8 mouse cellular contexts compared by ENCODE assay signal in genomic region chr15:77336287-77336967, GRCm38 (mm10). TPM values are rescaled to one million over a fixed set of nuclear protein-coding genes. Genes with fewer than 3 reads are reported as not detected.
DNase-seq lines count a peak whose midpoint lies in the region; ATAC-seq and TF ChIP-seq lines count a peak whose summit lies in the region.

No protein-coding gene starts in this region.

- H3K4me3 ChIP-seq in forebrain, embryonic 13.5 days, result peak overlapping the region; percentile 34
- peak overlapping the region; percentile 52 for H3K4me3 ChIP-seq in heart, embryonic 16.5 days (ENCODE audit: low read length)
- H3K4me3 ChIP-seq in liver, embryonic 11.5 days (ENCODE audit: low read depth, low read length), result peak overlapping the region; percentile 26
- H3K4me3 ChIP-seq in testis, adult 2 months (ENCODE audit: control insufficient read depth, low read depth, low read length), result peak overlapping the region; percentile 55

- no peaks in the 10 kb centered on the region for H3K9me3 ChIP-seq in forebrain, embryonic 13.5 days (replicated peaks)
- H3K9me3 ChIP-seq in heart, embryonic 16.5 days (replicated peaks; ENCODE audit: control insufficient read depth, low read length), result no peaks in the 10 kb centered on the region
- no peaks in the 10 kb centered on the region for H3K9me3 ChIP-seq in liver, embryonic 11.5 days (ENCODE audit: control insufficient read depth, low read length)

- H3K27me3 ChIP-seq in forebrain, embryonic 13.5 days, result no peaks in the 10 kb centered on the region
- H3K27me3 ChIP-seq in heart, embryonic 16.5 days (ENCODE audit: control insufficient read depth, insufficient read depth, low read length), result no peaks in the 10 kb centered on the region
- H3K27me3 ChIP-seq in liver, embryonic 11.5 days (replicated peaks; ENCODE audit: control insufficient read depth, insufficient read depth, low read length), result no peaks in the 10 kb centered on the region
- H3K27me3 ChIP-seq in testis, adult 2 months (ENCODE audit: control insufficient read depth, insufficient read depth, low read length), result no peaks in the 10 kb centered on the region

- TF ChIP-seq CTCF in testis, adult 2 months (IDR thresholded peaks at IDR 0.05; ENCODE audit: control insufficient read depth, insufficient read depth, insufficient replicate concordance, low read depth, low read length), result peak; percentile 84

- ATAC-seq in forebrain, embryonic 13.5 days, result peak; percentile 77
- ATAC-seq in heart, embryonic 16.5 days (replicated peaks; ENCODE audit: extremely low read depth, insufficient read depth, low FRiP score), result peak; percentile 80
- ATAC-seq in liver, embryonic 11.5 days (replicated peaks; ENCODE audit: low FRiP score), result 0 out of 2 replicates have a peak, but pooled peaks have one; percentile 47

- 0 out of 2 replicates have a peak overlapping the region, but pooled peaks have one; percentile 35 for H3K27ac ChIP-seq in forebrain, embryonic 13.5 days
- H3K27ac ChIP-seq in heart, embryonic 16.5 days (ENCODE audit: low read length), result peak overlapping the region; percentile 73
- H3K27ac ChIP-seq in liver, embryonic 11.5 days (ENCODE audit: low read depth, low read length), result no peak overlapping the region
- peak overlapping the region; percentile 22; the same call in 1 of the 2 replicates for H3K27ac ChIP-seq in testis, adult 2 months (ENCODE audit: control insufficient read depth, insufficient read depth, low read depth, low read length)

- no peaks in the 10 kb centered on the region for H3K36me3 ChIP-seq in forebrain, embryonic 13.5 days (ENCODE audit: poor library complexity, severe bottlenecking)
- no peaks in the 10 kb centered on the region for H3K36me3 ChIP-seq in heart, embryonic 16.5 days (ENCODE audit: control insufficient read depth, insufficient read depth)
- H3K36me3 ChIP-seq in liver, embryonic 11.5 days (ENCODE audit: control insufficient read depth, insufficient read depth, low read length), result no peaks in the 10 kb centered on the region
- no peaks in the 10 kb centered on the region for H3K36me3 ChIP-seq in testis, adult 2 months (ENCODE audit: control insufficient read depth, insufficient read depth, low read length)

- H3K9ac ChIP-seq in forebrain, embryonic 13.5 days, result peak overlapping the region; percentile 43
- H3K9ac ChIP-seq in heart, embryonic 16.5 days (ENCODE audit: low read length), result peak overlapping the region; percentile 35
- peak overlapping the region; percentile 35; the same call in 1 of the 2 replicates for H3K9ac ChIP-seq in liver, embryonic 11.5 days (ENCODE audit: low read depth, low read length)

- no peak for TF ChIP-seq POLR2A in testis, adult 2 months (IDR thresholded peaks at IDR 0.05; ENCODE audit: control insufficient read depth, low read depth, low read length)

- under 1% methylated on average over 32 of the region's 32 CpGs for WGBS in forebrain, embryonic 13.5 days
- WGBS in heart, embryonic 16.5 days, result 2% methylated on average over 32 of the region's 32 CpGs
- 2% methylated on average over 32 of the region's 32 CpGs for WGBS in liver, embryonic 11.5 days

- peak overlapping the region; percentile 62 for H3K4me2 ChIP-seq in forebrain, embryonic 13.5 days
- H3K4me2 ChIP-seq in heart, embryonic 16.5 days (ENCODE audit: low read depth, low read length), result peak overlapping the region; percentile 53
- H3K4me2 ChIP-seq in liver, embryonic 11.5 days, result peak overlapping the region; percentile 51

- peaks cover 12% of the 10 kb centered on the region; the same call in 1 of the 2 replicates for H3K4me1 ChIP-seq in forebrain, embryonic 13.5 days
- peaks cover 8% of the 10 kb centered on the region for H3K4me1 ChIP-seq in heart, embryonic 16.5 days (ENCODE audit: control insufficient read depth, insufficient read depth, low read length)
- H3K4me1 ChIP-seq in liver, embryonic 11.5 days (replicated peaks; ENCODE audit: control insufficient read depth, insufficient read depth, low read length), result peaks cover 10% of the 10 kb centered on the region; the same call in 1 of the 2 replicates
- H3K4me1 ChIP-seq in testis, adult 2 months (ENCODE audit: control insufficient read depth, insufficient read depth, low read length), result peaks cover 13% of the 10 kb centered on the region

- peak; percentile 98 for DNase-seq in ES-CJ7 (ENCODE audit: low read depth, low spot score)
- peak; percentile 23 for DNase-seq in c-Kit-positive CD71-positive TER-119-positive erythroid progenitor cells, embryonic 14.5 days (ENCODE audit: low spot score)
- peak; percentile 94 for DNase-seq in kidney, postnatal 14 days
- peak; percentile 85 for DNase-seq in liver, embryonic 11.5 days (ENCODE audit: low spot score)
- peak; percentile 95 for DNase-seq in neural tube, embryonic 10.5 days (ENCODE audit: extremely low spot score, low spot score)

RNA-seq across cellular contexts. Expression of gene Rbfox2, which starts 29.6 kb away (rescaled TPM):
- 116 and 122 TPM in 2 replicates for polyA plus RNA-seq in forebrain, embryonic 13.5 days (2015; fragmentation: Nextera tagmentation; extraction: Ambion mirVana)
- 61.8 and 64.7 TPM in 2 replicates for polyA plus RNA-seq in heart, embryonic 16.5 days (2015; fragmentation: Nextera tagmentation; extraction: Ambion mirVana)
- polyA plus RNA-seq in liver, embryonic 11.5 days (2014; fragmentation: Nextera tagmentation; extraction: Ambion mirVana), result 24.3 and 26.6 TPM in 2 replicates
- polyA plus RNA-seq in testis, adult 2 months (2012; rRNA removed), result 12.7 and 13.1 TPM in 2 replicates

Comparison
In these comparisons a context has a peak if more than half of its experiments do, and no peak if none do; other contexts are left out.
1. DNase-seq: peak in every context shown above with its lines; median percentile 98 in ES-CJ7; 95 in neural tube, embryonic 10.5 days; 94 in kidney, postnatal 14 days; 85 in liver, embryonic 11.5 days; 23 in c-Kit-positive CD71-positive TER-119-positive erythroid progenitor cells, embryonic 14.5 days.